Mouse (Mus musculus): ENCODE measurements around the gene E130116L18Rik.
"Not testable (repeated sequence)": the region's sequence is repeated elsewhere in the genome, so short reads cannot be mapped to it uniquely, and the experiment has no call there.

Gene E130116L18Rik

GRCm38 (mm10) chr5:25181004-25181531 lies 41.9 kb downstream of the E130116L18Rik start, which contains the start of gene Galntl5:
Gene Galntl5 (plus strand): TSS chr5:25181460.
- no peak for DNase-seq (ENCODE audit: low spot score)

GRCm38 (mm10) chr5:25179936-25180488 lies 42.9 kb downstream of the E130116L18Rik start:
- no peak for DNase-seq (ENCODE audit: low spot score)

- no peak for DNase-seq (ENCODE audit: low spot score)
Observed at GRCm38 (mm10) chr5:25179284-25179683, 43.7 kb downstream of the E130116L18Rik start.

- DNase-seq (ENCODE audit: low spot score): not testable (repeated sequence)
Observed at GRCm38 (mm10) chr5:25178543-25178942, 44.4 kb downstream of the E130116L18Rik start.

- not testable (repeated sequence) for DNase-seq (ENCODE audit: low spot score)
Observed at GRCm38 (mm10) chr5:25177937-25178336, 45.0 kb downstream of the E130116L18Rik start.
